Mouse (Mus musculus): Measurements from ENCODE around the gene Serpinf2. TPM values are rescaled to one million over a fixed set of nuclear protein-coding genes. Genes with fewer than 3 reads are reported as not detected.
A peak's percentile ranks its signal among the peaks of the same experiment; 100 is the strongest.
"Not testable (repeated sequence)": the region's sequence is repeated elsewhere in the genome, so short reads cannot be mapped to it uniquely, and the experiment has no call there.

Serpinf2 gene
- polyA plus RNA-seq, 1 experiment from 2014 or later: not detected

DNA sequence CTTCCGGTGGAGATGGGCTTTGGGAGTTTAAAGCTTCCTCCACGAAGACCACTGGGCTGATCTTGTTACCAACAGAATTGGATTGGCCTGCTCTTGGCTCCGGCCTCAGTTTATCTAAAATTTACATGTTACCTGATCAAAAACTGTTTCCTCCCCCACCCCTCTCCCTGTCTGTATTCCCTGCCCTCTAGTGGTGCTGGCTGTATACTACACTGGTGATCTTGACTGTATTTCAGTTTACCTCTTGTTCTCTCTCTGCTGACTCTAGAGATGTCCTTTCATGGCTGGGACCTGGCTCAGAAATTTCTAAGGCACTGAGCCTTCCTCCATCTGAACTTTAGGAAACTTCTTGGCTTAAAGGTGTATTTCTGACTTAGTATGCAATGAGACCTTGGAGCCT lies 18.8 kb upstream of the Serpinf2 start:
- Histone ChIP-seq H3K4me1 (peaks cover 40% of the 10 kb centered on the region), H3K27me3 (0 out of 2 replicates have a peak, but pooled peaks cover 5% of the 10 kb centered on the region), H3K27ac (no peak overlapping the region), H3K9ac (no peak overlapping the region), H3K36me3 (ENCODE audit: poor library complexity, severe bottlenecking) (no peaks in the 10 kb centered on the region), H3K4me3 (no peak overlapping the region), H3K9me3 (replicated peaks) (no peaks in the 10 kb centered on the region), H3K4me2 (no peak overlapping the region)
- WGBS: 17% methylated on average over 3 of the region's 3 CpGs
- ATAC-seq: no peak

- ATAC-seq: no peak
- WGBS: 91% methylated on average over 7 of the region's 7 CpGs
- H3K4me2 ChIP-seq: no peak overlapping the region
Observed at GRCm38 (mm10) chr11:75456440-75456871, 17.1 kb upstream of the Serpinf2 start.

DNA sequence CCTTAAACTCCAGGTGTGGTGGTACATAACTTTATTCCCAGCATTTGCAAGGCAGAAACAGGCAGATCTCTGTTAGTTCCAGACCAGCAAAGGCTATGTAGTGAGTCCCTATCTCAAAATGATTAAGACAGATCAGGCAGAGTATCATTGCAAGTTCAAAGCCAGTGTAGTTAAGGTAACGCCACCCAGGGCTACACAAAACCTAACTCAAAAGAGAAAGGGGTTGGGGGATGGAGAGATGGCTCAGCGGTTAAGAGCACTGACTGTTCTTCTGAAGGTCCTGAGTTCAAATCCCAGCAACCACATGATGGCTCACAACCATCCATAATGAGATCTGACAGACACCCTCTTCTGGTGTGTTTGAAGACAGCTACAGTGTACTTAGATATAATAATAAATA lies 16.6 kb upstream of the Serpinf2 start:
- H3K4me1 ChIP-seq: peaks cover 24% of the 10 kb centered on the region
- not testable (repeated sequence) for H3K27me3 ChIP-seq; H3K4me2 ChIP-seq; H3K4me3 ChIP-seq; ATAC-seq; H3K36me3 ChIP-seq (ENCODE audit: poor library complexity, severe bottlenecking); H3K9me3 ChIP-seq (replicated peaks); H3K27ac ChIP-seq; H3K9ac ChIP-seq
- 91% methylated on average over 2 of the region's 2 CpGs for WGBS

More at GRCm38 (mm10) chr11:75456440-75456871, 17.1 kb upstream of the Serpinf2 start:
- H3K36me3 ChIP-seq (ENCODE audit: poor library complexity, severe bottlenecking): peaks cover 7% of the 10 kb centered on the region; the same call in 1 of the 2 replicates
- no peaks in the 10 kb centered on the region for H3K9me3 ChIP-seq (replicated peaks)
- H3K27me3 ChIP-seq: 0 out of 2 replicates have a peak, but pooled peaks cover 5% of the 10 kb centered on the region
- H3K4me1 ChIP-seq: peaks cover 24% of the 10 kb centered on the region
- H3K4me3 ChIP-seq: no peak overlapping the region
- no peak overlapping the region for H3K27ac ChIP-seq
- H3K9ac ChIP-seq: no peak overlapping the region

DNA sequence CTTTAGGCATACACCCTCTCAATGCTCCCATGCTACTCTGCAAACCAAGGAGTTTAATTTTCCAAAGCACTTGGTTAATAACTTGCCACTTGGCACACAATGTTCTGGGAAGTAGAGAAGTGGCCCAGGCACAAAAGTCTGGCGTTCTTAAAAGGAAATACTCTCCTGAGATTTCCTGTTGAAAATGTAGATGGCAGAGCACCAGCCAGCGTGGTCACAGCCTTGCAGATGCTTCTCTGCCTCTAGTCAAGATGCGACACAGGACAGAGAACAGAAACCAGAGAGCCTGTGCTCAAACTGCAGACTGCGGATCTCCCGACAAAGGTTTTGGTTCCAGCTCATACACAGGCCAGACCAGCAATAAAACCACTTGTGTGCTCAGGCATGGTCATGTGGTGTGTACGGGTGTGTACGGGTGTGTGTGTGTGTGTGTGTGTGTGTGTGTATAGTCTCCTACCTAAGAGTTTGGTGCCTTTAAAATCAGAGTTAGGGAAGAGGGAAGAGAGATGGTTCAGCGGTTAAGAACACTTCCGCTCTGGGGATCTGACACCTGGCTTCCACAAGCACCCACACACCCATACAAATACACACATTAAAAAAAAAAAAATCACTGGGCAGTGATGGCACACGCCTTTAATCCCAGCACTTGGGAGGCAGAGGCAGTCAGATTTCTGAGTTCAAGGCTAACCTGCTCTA lies 15.8 kb upstream of the Serpinf2 start:
- H3K4me3 ChIP-seq: peak overlapping the region; percentile 57
- H3K27me3 ChIP-seq: 0 out of 2 replicates have a peak, but pooled peaks cover 5% of the 10 kb centered on the region
- no peaks in the 10 kb centered on the region for H3K9me3 ChIP-seq (replicated peaks)
- peak overlapping the region; percentile 97 for H3K4me2 ChIP-seq
- H3K27ac ChIP-seq: no peak overlapping the region
- no peak for ATAC-seq
- H3K36me3 ChIP-seq (ENCODE audit: poor library complexity, severe bottlenecking): peaks cover 18% of the 10 kb centered on the region; the same call in 1 of the 2 replicates
- 77% methylated on average over 10 of the region's 10 CpGs for WGBS
- H3K4me1 ChIP-seq: peaks cover 22% of the 10 kb centered on the region
- peak overlapping the region; percentile 76 for H3K9ac ChIP-seq

DNA sequence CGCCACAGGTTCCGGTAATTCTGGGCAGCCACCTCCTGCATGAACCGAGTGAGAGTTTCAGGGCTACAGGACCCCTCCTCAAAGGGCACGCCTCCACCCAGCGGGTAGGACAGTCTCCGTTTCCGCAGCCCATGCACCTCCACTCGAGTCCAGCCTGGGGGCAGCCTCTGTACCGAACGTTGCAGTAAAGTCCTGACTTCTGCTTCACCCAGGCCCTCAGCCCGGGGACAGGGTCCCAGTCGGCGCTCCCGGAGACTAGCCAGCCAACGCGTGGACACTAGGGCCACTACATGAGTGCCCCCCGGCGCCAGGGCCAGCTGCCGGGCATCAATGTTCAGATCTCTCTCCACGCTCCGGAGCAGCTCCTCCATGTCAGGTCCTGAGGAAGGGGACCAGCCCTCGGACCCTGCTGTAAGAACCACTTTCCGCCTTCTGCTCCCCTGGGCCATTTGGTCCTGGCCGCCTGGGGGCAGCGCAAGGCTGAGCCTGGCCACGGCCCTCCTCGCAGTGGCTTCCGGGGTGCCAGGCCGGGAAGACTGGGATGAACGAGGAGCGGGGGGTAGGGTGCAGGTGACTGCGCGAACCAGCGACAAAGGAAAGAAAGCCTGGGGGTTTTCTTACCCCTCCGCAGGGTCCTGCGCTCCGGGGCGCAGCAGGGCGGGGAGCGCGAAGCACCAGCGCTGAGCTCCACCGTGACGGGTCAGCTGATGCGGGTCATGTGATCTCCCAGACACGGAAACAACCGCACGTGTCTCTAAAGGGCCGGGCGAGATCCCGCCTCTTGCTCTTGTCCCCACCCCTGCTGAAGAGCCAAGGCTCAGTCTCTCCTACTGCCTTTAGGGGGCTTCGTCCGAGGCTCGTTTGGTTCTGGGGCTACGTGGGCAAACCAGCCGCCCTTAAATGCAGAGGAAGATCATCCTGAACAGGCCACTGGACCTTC lies 14.9 kb upstream of the Serpinf2 start, which contains the start of gene Wdr81:
Gene Wdr81 (minus strand): TSS at position 727 of the 940 bp plus-strand sequence.
- Histone ChIP-seq H3K9ac (peak within 1 kb of the TSS; percentile 76), H3K9me3 (replicated peaks) (no peaks in the 10 kb centered on the region), H3K36me3 (ENCODE audit: poor library complexity, severe bottlenecking) (peaks cover 22% of the 10 kb centered on the region), H3K27ac (no peak within 1 kb of the TSS), H3K4me2 (peak within 1 kb of the TSS; percentile 97), H3K27me3 (0 out of 2 replicates have a peak, but pooled peaks cover 5% of the 10 kb centered on the region), H3K4me1 (peaks cover 18% of the 10 kb centered on the region), H3K4me3 (peak within 1 kb of the TSS; percentile 57)
- WGBS: 2% methylated on average over 55 of the region's 56 CpGs
- peak; percentile 96 for ATAC-seq

GRCm38 (mm10) chr11:75452812-75453557 lies 13.6 kb upstream of the Serpinf2 start:
- peak overlapping the region; percentile 97; the same call in 1 of the 2 replicates for H3K4me2 ChIP-seq
- WGBS: 92% methylated on average over 31 of the region's 31 CpGs
- H3K9me3 ChIP-seq (replicated peaks): no peaks in the 10 kb centered on the region

DNA sequence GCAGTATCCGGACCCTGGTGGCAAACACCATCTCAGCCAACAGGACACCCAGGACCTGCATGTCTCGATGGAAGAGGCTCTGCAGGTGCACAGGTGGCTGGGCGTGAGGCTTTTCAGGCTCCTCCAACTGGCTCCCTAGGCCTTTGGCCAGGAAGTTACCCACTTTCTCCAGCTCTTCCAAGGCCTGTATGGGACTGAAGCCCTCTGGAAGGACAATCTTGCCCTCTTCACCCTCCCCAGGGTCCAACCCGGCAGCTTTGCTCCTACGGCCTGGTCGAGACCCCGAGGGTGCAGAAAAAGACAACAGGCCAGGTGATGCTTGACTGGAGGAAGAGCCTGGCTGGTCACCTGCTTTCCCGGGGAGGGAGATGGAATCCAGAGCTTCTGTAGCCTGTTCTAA lies 12.7 kb upstream of the Serpinf2 start:
- peaks cover 41% of the 10 kb centered on the region for H3K36me3 ChIP-seq (ENCODE audit: poor library complexity, severe bottlenecking)
- WGBS: 89% methylated on average over 8 of the region's 8 CpGs
- H3K4me2 ChIP-seq: no peak overlapping the region
- no peak for ATAC-seq
- no peaks in the 10 kb centered on the region for H3K9me3 ChIP-seq (replicated peaks)
- H3K4me1 ChIP-seq: peaks cover 18% of the 10 kb centered on the region
- no peak overlapping the region for H3K27ac ChIP-seq
- 0 out of 2 replicates have a peak, but pooled peaks cover 5% of the 10 kb centered on the region for H3K27me3 ChIP-seq
- H3K4me3 ChIP-seq: no peak overlapping the region
- 0 out of 2 replicates have a peak overlapping the region, but pooled peaks have one; percentile 8 for H3K9ac ChIP-seq

More at GRCm38 (mm10) chr11:75452812-75453557, 13.6 kb upstream of the Serpinf2 start:
- H3K4me3 ChIP-seq: no peak overlapping the region
- no peak overlapping the region for H3K9ac ChIP-seq
- H3K27me3 ChIP-seq: 0 out of 2 replicates have a peak, but pooled peaks cover 5% of the 10 kb centered on the region
- H3K36me3 ChIP-seq (ENCODE audit: poor library complexity, severe bottlenecking): peaks cover 35% of the 10 kb centered on the region
- H3K27ac ChIP-seq: no peak overlapping the region
- peaks cover 18% of the 10 kb centered on the region for H3K4me1 ChIP-seq
- ATAC-seq: no peak

DNA sequence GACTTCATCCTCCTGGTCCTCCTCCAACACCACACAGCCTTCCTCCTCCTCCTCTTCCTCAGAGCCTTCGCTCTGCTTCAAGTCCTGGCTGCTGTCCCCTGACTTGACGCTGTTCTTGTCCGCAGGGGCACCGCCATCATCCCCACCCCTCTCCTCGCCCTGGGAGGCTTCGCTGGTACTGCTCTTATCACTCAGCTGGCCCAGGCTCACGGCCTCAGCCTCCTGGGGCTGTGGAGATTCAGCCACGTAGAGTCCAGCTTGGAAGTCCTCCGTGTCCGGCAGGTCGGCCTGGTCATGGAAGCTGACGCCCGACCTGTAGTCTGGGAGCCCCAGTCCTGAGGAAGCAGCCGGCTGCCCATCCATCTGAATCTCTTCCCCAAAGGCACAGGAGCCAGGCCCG lies 11.5 kb upstream of the Serpinf2 start:
- no peak for ATAC-seq
- Histone ChIP-seq H3K9ac (no peak overlapping the region), H3K4me2 (no peak overlapping the region)

GRCm38 (mm10) chr11:75450304-75450908 lies 11.0 kb upstream of the Serpinf2 start:
- no peak overlapping the region for H3K4me2 ChIP-seq
- H3K36me3 ChIP-seq (ENCODE audit: poor library complexity, severe bottlenecking): peaks cover 52% of the 10 kb centered on the region
- H3K4me3 ChIP-seq: no peak overlapping the region
- WGBS: 92% methylated on average over 8 of the region's 8 CpGs
- peaks cover 18% of the 10 kb centered on the region for H3K4me1 ChIP-seq
- ATAC-seq: no peak
- H3K9ac ChIP-seq: no peak overlapping the region
- H3K27me3 ChIP-seq: 0 out of 2 replicates have a peak, but pooled peaks cover 5% of the 10 kb centered on the region
- no peak overlapping the region for H3K27ac ChIP-seq
- no peaks in the 10 kb centered on the region for H3K9me3 ChIP-seq (replicated peaks)

More for the DNA sequence above, 11.5 kb upstream of the Serpinf2 start:
- 93% methylated on average over 15 of the region's 15 CpGs for WGBS
- Histone ChIP-seq H3K9me3 (replicated peaks) (no peaks in the 10 kb centered on the region), H3K27ac (no peak overlapping the region), H3K36me3 (ENCODE audit: poor library complexity, severe bottlenecking) (peaks cover 47% of the 10 kb centered on the region), H3K4me1 (peaks cover 18% of the 10 kb centered on the region), H3K4me3 (no peak overlapping the region), H3K27me3 (0 out of 2 replicates have a peak, but pooled peaks cover 5% of the 10 kb centered on the region)

DNA sequence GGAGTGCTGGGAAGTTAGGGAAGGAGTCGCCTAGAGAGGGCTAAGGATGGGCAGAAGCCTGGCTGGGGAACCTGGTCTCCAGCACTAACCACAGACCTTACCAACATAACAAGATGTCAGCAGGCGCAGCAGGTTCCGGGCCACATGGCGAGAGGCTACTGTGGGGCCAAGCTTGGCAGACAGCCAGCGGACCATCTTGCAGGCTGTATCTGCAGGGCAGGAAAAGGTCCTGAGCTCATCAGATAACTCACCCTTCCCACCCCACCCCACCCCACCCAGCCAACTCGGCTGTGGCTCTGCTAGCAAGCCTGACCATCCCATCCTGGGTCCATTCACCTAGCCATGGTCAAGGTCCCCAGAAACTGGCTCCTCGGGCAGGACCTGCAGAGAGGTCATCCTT lies 10.3 kb upstream of the Serpinf2 start:
- H3K4me1 ChIP-seq: peaks cover 13% of the 10 kb centered on the region
- 0 out of 2 replicates have a peak, but pooled peaks cover 5% of the 10 kb centered on the region for H3K27me3 ChIP-seq
- H3K9me3 ChIP-seq (replicated peaks): no peaks in the 10 kb centered on the region
- 84% methylated on average over 7 of the region's 7 CpGs for WGBS
- H3K4me2 ChIP-seq: no peak overlapping the region
- H3K4me3 ChIP-seq: no peak overlapping the region
- ATAC-seq: no peak
- no peak overlapping the region for H3K9ac ChIP-seq
- H3K27ac ChIP-seq: no peak overlapping the region
- H3K36me3 ChIP-seq (ENCODE audit: poor library complexity, severe bottlenecking): peaks cover 59% of the 10 kb centered on the region

GRCm38 (mm10) chr11:75448575-75448974 lies 9.2 kb upstream of the Serpinf2 start:
- no peak overlapping the region for H3K4me2 ChIP-seq
- H3K9ac ChIP-seq: no peak overlapping the region
- H3K9me3 ChIP-seq (replicated peaks): no peaks in the 10 kb centered on the region
- no peak overlapping the region for H3K27ac ChIP-seq
- H3K36me3 ChIP-seq (ENCODE audit: poor library complexity, severe bottlenecking): peaks cover 62% of the 10 kb centered on the region
- 0 out of 2 replicates have a peak, but pooled peaks cover under 1% of the 10 kb centered on the region for H3K27me3 ChIP-seq
- peaks cover 5% of the 10 kb centered on the region for H3K4me1 ChIP-seq
- no peak for ATAC-seq
- H3K4me3 ChIP-seq: no peak overlapping the region
- WGBS: 83% methylated on average over 3 of the region's 3 CpGs
